Mouse (Mus musculus): ENCODE measurements around the gene Cars2. TPM values are rescaled to one million over a fixed set of nuclear protein-coding genes. Genes with fewer than 3 reads are reported as not detected.
"Not testable (repeated sequence)": the region's sequence is repeated elsewhere in the genome, so short reads cannot be mapped to it uniquely, and the experiment has no call there.

The Cars2 gene
- polyA plus RNA-seq, 1 experiment from 2014 or later = 46.2 TPM

GRCm38 (mm10) chr8:11571950-11572349 lies 21.4 kb upstream of the Cars2 start:
- no peak for DNase-seq (ENCODE audit: low read depth, low spot score)
- ChIA-PET CTCF (no interaction called here), POLR2A (no interaction called here)
- ATAC-seq = no peak
- no peak for TF ChIP-seq CTCF (IDR thresholded peaks at IDR 0.05)
- H3K27me3 ChIP-seq = no peaks in the 10 kb centered on the region
- in situ Hi-C loops (cut with MboI; ENCODE audit: low pct_unique_long_range_greater_than_20kb) = no loop called here

GRCm38 (mm10) chr8:11570742-11571141 lies 20.2 kb upstream of the Cars2 start:
- H3K27me3 ChIP-seq = no peaks in the 10 kb centered on the region
- no peak for TF ChIP-seq CTCF (IDR thresholded peaks at IDR 0.05)
- ATAC-seq (no peak), DNase-seq (ENCODE audit: low read depth, low spot score) (no peak)
- ChIA-PET CTCF (no interaction called here), POLR2A (no interaction called here)
- in situ Hi-C loops (cut with MboI; ENCODE audit: low pct_unique_long_range_greater_than_20kb) = no loop called here

GRCm38 (mm10) chr8:11569260-11570097 lies 18.9 kb upstream of the Cars2 start:
- DNase-seq (ENCODE audit: low read depth, low spot score) = no peak
- in situ Hi-C loops (cut with MboI; ENCODE audit: low pct_unique_long_range_greater_than_20kb) = no loop called here

GRCm38 (mm10) chr8:11568193-11568592 lies 17.6 kb upstream of the Cars2 start:
- POLR2A ChIA-PET; ATAC-seq; DNase-seq (ENCODE audit: low read depth, low spot score); H3K27me3 ChIP-seq; in situ Hi-C loops (cut with MboI; ENCODE audit: low pct_unique_long_range_greater_than_20kb): not testable (repeated sequence)
- CTCF ChIA-PET = interaction anchor here (1.4 kb wide), 1 partner anchor 59 kb away, joined by 3 read pairs; no protein-coding TSS in a partner anchor

More at GRCm38 (mm10) chr8:11569260-11570097, 18.9 kb upstream of the Cars2 start:
- TF ChIP-seq CTCF (IDR thresholded peaks at IDR 0.05) = no peak
- ChIA-PET CTCF (interaction anchor here (1.4 kb wide), 1 partner anchor 57 kb away, joined by 3 read pairs; no protein-coding TSS in a partner anchor), POLR2A (no interaction called here)
- ATAC-seq = no peak
- no peaks in the 10 kb centered on the region for H3K27me3 ChIP-seq

GRCm38 (mm10) chr8:11564721-11565120 lies 14.1 kb upstream of the Cars2 start:
- POLR2A ChIA-PET = no interaction called here

DNA sequence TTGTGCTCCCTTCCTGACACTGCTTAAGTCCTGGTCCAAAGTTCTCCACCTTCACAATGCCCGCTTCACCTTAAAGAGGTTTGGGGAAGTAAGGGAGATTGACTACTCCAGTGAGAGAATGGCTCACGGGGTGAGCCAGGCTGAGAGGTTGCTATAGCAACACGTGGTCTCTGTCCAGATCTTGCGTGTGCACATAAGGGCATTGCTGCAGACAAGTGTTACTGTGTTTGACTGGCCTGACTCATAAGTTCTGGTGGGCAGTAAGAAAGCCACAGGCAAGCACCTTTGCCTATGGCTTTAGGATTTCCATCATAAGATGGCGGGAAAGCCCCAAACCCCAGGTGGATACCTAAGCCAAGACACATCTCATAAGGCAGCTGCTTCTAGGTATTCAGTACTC lies 13.7 kb upstream of the Cars2 start:
- DNase-seq (ENCODE audit: low read depth, low spot score) (no peak), ATAC-seq (no peak)
- ChIA-PET POLR2A (no interaction called here), CTCF (interaction anchor here (0.6 kb wide), 1 partner anchor 37 kb away, joined by 3 read pairs; no protein-coding TSS in a partner anchor)
- no peak for TF ChIP-seq CTCF (IDR thresholded peaks at IDR 0.05)
- in situ Hi-C loops (cut with MboI; ENCODE audit: low pct_unique_long_range_greater_than_20kb) = loop anchor here (5.0 kb wide), 1 partner anchor 38 kb away; no protein-coding TSS in a partner anchor
- H3K27me3 ChIP-seq = no peaks in the 10 kb centered on the region

More at GRCm38 (mm10) chr8:11564721-11565120, 14.1 kb upstream of the Cars2 start:
- no peak for ATAC-seq
- no peak for DNase-seq (ENCODE audit: low read depth, low spot score)
- H3K27me3 ChIP-seq = no peaks in the 10 kb centered on the region
- no peak for TF ChIP-seq CTCF (IDR thresholded peaks at IDR 0.05)
- in situ Hi-C loops (cut with MboI; ENCODE audit: low pct_unique_long_range_greater_than_20kb) = loop anchor here (5.0 kb wide), 1 partner anchor 38 kb away; no protein-coding TSS in a partner anchor
- CTCF ChIA-PET = interaction anchor here (0.6 kb wide), 1 partner anchor 37 kb away, joined by 3 read pairs; no protein-coding TSS in a partner anchor

GRCm38 (mm10) chr8:11560220-11560619 lies 9.6 kb upstream of the Cars2 start:
- no peaks in the 10 kb centered on the region for H3K27me3 ChIP-seq
- ChIA-PET CTCF (no interaction called here), POLR2A (no interaction called here)
- DNase-seq (ENCODE audit: low read depth, low spot score) = no peak
- in situ Hi-C loops (cut with MboI; ENCODE audit: low pct_unique_long_range_greater_than_20kb) = loop anchor here (5.0 kb wide), 1 partner anchor 42 kb away; no protein-coding TSS in a partner anchor
- no peak for TF ChIP-seq CTCF (IDR thresholded peaks at IDR 0.05)
- no peak for ATAC-seq

GRCm38 (mm10) chr8:11559511-11559910 lies 8.9 kb upstream of the Cars2 start:
- POLR2A ChIA-PET = no interaction called here
- in situ Hi-C loops (cut with MboI; ENCODE audit: low pct_unique_long_range_greater_than_20kb) = no loop called here
- CTCF ChIA-PET = interaction anchor here (1.0 kb wide), 1 partner anchor 138 kb away, joined by 3 read pairs; no protein-coding TSS in a partner anchor
- no peak for ATAC-seq
- TF ChIP-seq CTCF (IDR thresholded peaks at IDR 0.05) = no peak
- no peaks in the 10 kb centered on the region for H3K27me3 ChIP-seq
- DNase-seq (ENCODE audit: low read depth, low spot score) = no peak

GRCm38 (mm10) chr8:11557768-11558629 lies 7.4 kb upstream of the Cars2 start:
- TF ChIP-seq CTCF (IDR thresholded peaks at IDR 0.05) = no peak
- H3K27me3 ChIP-seq = no peaks in the 10 kb centered on the region
- DNase-seq (ENCODE audit: low read depth, low spot score) (peak; percentile 96), ATAC-seq (peak; percentile 76)
- in situ Hi-C loops (cut with MboI; ENCODE audit: low pct_unique_long_range_greater_than_20kb) = no loop called here
- POLR2A ChIA-PET = interaction anchor here (0.5 to 1.6 kb wide), 4 partner anchors 11 to 482 kb away, joined by 3 to 10 read pairs (median 3); no protein-coding TSS in a partner anchor
- CTCF ChIA-PET = no interaction called here

DNA sequence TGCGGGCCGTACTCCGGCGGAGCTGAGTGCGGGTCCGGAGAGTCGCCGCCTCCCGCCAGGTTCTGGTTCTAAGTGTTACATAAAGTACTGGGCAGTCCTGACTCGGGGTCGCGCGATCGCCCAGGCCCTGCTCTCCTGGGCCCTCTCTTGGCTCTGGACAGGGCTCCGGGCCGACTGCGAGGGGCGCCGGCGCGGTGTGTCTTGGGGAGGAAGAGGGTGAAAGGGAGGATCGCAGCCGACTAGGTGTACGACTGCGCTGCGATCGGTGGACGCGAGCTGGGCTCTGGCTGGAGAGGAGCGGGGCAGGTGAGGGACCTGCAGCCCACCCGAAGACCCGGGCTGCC lies 6.8 kb upstream of the Cars2 start:
- H3K27me3 ChIP-seq = no peaks in the 10 kb centered on the region
- CTCF ChIA-PET = no interaction called here
- ATAC-seq (no peak), DNase-seq (ENCODE audit: low read depth, low spot score) (no peak)
- TF ChIP-seq CTCF (IDR thresholded peaks at IDR 0.05) = no peak
- POLR2A ChIA-PET = interaction anchor here (1.0 to 1.6 kb wide), 3 partner anchors 10 to 139 kb away, joined by 3 to 10 read pairs (median 5); no protein-coding TSS in a partner anchor
- in situ Hi-C loops (cut with MboI; ENCODE audit: low pct_unique_long_range_greater_than_20kb) = no loop called here

Measured in Patski (cell line).